Mouse (Mus musculus): ENCODE results near the gene Tiam1.

The Tiam1 gene

DNA sequence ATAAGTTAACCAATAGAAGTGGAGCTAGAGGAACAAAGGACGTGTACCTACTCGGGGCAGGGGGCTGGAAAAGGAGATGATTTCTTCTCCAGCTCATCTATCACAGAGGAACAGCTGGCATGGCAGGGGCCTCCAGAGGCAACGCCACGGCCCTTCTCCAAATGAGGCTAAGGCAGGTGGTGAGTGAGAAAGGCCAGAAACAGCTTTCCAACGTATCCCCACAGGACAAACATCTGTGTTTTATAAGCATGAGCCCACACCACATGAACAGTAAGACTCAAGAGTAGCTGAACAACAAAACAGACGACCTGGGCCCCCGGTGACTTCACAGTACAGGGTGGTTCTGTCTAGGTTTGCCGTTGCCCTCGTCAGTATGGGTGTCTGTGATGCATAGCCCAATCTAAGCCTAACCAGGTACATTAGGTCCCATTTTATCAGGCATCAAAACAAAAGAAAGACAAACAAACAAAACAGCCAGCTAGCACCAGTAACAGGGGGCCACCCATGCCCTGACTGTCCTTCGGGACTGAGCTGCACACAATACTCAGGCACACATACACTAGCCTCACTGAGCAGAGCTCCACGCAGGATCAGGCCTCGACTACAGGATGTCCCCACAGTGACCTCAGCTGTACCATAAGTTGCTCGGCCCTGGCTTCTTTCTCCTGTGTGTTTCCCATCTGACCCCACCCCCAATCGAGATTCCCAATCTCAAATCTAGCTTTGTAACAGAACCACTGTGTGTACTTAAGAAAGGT is 260.9 kb downstream of the Tiam1 start:
- no peak for DNase-seq (ENCODE audit: low read depth, low spot score)

DNA sequence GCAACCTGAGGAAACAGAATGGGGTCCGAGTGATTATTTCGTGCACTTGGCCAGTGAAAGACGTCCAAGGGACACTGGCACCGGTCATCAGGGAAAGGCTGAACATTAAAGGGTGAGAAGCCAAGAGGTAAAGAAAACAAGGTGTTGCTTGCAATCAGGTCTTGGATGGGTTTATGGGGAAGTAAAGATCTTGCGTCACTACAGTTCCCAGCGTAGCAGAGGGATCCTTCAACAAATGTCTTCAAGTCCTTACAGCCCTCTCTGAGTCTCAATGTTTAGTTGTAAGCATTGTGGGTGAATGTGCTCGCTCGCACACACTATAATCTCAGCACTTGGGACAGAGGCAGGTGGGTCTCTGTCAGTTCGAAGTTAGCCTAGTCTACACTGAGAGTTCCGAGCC is 266.4 kb downstream of the Tiam1 start:
- DNase-seq (ENCODE audit: low read depth, low spot score) = no peak

DNA sequence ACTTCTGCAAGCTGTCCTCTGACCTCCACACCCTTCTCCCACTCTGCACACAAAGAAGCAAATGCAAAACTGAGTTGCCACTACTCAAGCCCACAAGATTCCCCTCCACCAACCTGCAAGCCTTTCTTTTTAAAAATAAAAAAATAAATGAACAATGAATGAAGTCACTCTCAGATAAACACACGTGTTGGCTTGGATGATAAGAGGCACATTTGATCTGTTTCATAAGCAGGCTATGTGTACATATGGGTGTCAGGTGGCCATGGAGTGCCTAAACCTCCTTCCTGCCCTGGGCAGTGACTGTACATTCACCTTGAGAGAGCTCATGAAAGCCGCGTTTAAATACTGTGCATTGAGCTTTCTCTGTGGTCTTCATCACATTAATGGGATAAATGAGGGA is 267.5 kb downstream of the Tiam1 start:
- no peak for DNase-seq (ENCODE audit: low read depth, low spot score)

- no peak for DNase-seq (ENCODE audit: low read depth, low spot score)
Measured at GRCm38 (mm10) chr16:89874012-89874704, 269.4 kb downstream of the Tiam1 start.

- no peak for DNase-seq (ENCODE audit: low read depth, low spot score)
Measured at GRCm38 (mm10) chr16:89872011-89872942, 271.3 kb downstream of the Tiam1 start.

GRCm38 (mm10) chr16:89871382-89871781 is 272.2 kb downstream of the Tiam1 start:
- DNase-seq (ENCODE audit: low read depth, low spot score) = no peak

DNA sequence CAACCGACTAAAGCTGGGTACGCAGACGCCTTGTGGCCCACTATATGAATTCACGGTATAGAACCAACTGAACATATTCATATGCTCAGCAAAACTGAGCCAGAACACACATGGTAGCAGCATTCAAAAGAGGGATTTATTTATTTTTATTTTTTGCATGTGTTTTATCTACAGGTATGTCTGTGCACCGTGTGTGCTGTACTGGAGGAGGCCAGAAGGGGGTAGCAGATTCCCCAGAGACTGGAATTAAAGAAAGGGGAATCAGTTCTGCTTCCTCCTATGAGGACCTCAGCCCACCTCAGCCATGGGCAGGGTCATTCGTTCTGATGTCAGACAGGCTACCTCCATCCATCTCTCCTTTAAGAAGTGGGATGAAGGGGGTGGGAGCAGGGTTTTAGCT is 273.5 kb downstream of the Tiam1 start:
- DNase-seq (ENCODE audit: low read depth, low spot score) = no peak

- no peak for DNase-seq (ENCODE audit: low read depth, low spot score)
Measured at GRCm38 (mm10) chr16:89868502-89868901, 275.1 kb downstream of the Tiam1 start.

- no peak for DNase-seq (ENCODE audit: low read depth, low spot score)
Measured at GRCm38 (mm10) chr16:89867212-89867829, 276.2 kb downstream of the Tiam1 start.

GRCm38 (mm10) chr16:89865136-89865535 is 278.4 kb downstream of the Tiam1 start:
- DNase-seq (ENCODE audit: low read depth, low spot score) = no peak

- DNase-seq (ENCODE audit: low read depth, low spot score) = no peak
Measured at GRCm38 (mm10) chr16:89864710-89865109, 278.9 kb downstream of the Tiam1 start.

DNA sequence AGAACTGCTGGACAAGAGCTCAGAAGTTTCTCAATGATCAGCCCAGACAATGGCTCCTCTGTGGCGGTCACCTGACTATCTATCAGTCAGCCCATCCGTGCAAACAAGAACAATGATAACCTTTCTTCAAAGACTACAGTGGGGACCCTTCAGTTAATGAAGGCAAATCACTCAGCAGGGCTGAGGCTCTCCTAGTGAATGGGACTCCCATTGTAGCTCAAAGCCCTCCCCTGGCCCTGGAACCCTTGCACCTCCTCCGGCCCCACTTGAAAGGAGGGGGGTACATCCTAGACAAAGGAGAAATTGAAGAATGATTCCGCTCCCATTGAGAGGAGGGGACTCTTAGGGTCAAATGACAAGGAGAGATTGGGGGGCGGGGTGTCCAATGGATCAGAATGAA is 280.3 kb downstream of the Tiam1 start:
- no peak for DNase-seq (ENCODE audit: low read depth, low spot score)

DNA sequence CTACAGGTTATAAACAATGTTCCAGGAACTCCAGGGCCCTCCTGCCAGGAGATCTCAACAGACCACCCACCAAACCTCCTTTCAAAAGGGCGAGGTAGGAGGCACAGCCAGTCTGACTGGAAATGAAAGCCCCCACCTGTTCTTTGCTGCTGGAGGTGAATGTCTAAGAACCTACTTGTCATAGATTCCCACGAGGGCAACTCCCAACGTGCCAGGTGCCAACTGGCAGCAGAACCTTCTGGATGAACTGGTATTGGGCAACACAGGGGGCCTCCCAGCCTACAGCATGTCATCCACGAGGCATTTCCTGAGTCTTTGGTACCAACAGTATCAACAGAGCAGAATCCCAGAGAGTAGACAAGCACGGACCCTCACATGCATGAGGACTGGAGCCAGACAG is 282.0 kb downstream of the Tiam1 start:
- DNase-seq (ENCODE audit: low read depth, low spot score) = no peak

- DNase-seq (ENCODE audit: low read depth, low spot score) = no peak
Measured at GRCm38 (mm10) chr16:89860708-89861107, 282.9 kb downstream of the Tiam1 start.

GRCm38 (mm10) chr16:89857666-89858065 is 285.9 kb downstream of the Tiam1 start:
- DNase-seq (ENCODE audit: low read depth, low spot score) = no peak

GRCm38 (mm10) chr16:89854731-89855130 is 288.8 kb downstream of the Tiam1 start:
- DNase-seq (ENCODE audit: low read depth, low spot score) = no peak

- DNase-seq (ENCODE audit: low read depth, low spot score) = no peak
Measured at GRCm38 (mm10) chr16:89851333-89851732, 292.2 kb downstream of the Tiam1 start.

GRCm38 (mm10) chr16:89848651-89849597 is 294.6 kb downstream of the Tiam1 start:
- no peak for DNase-seq (ENCODE audit: low read depth, low spot score)

DNA sequence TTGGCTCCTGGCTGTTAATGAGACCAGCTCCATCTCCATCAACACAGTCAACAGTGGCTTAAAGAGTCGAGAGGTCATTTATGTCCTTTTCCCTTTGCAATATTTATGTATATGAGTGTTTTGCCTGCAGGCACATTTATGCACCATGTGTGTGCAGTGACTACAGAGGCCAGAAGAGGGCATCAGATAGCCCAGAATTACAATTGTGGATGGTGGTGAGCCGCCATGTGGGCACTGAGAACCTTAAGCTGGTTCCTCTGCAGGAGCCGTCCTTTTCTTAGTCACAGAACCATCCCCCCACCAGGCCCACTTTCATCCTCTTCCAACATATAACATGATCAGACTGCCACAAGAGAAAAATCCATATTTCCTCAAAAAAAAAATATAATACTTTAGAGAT is 295.4 kb downstream of the Tiam1 start:
- no peak for DNase-seq (ENCODE audit: low read depth, low spot score)

GRCm38 (mm10) chr16:89845461-89845860 is 298.1 kb downstream of the Tiam1 start:
- no peak for DNase-seq (ENCODE audit: low read depth, low spot score)

DNA sequence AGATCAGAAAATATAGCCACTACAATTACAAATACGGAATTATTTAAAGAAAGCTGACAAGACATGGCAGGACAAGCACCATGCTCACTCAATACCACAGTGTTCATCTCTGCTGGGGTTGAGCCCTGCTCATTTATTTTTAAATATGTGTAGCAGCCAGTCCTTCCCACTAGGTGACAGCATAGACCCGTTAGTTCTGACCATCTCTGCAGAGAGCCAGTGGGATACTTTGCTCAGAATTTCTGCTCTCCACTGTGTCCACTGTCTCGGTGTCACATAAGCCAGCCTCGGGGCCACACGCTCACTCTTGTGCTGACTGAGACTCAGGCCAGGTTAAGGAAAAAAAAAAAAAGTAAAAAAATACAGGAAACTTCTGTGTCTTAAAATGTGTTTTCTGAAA is 299.0 kb downstream of the Tiam1 start:
- DNase-seq (ENCODE audit: low read depth, low spot score) = no peak
